Mouse (Mus musculus): ENCODE results near the gene 2310079G19Rik. TPM values are rescaled to one million over a fixed set of nuclear protein-coding genes. Genes with fewer than 3 reads are reported as not detected.

The 2310079G19Rik gene
- not detected in 2 replicates for polyA plus RNA-seq (2014; fragmentation: Nextera tagmentation; extraction: Ambion mirVana)

DNA sequence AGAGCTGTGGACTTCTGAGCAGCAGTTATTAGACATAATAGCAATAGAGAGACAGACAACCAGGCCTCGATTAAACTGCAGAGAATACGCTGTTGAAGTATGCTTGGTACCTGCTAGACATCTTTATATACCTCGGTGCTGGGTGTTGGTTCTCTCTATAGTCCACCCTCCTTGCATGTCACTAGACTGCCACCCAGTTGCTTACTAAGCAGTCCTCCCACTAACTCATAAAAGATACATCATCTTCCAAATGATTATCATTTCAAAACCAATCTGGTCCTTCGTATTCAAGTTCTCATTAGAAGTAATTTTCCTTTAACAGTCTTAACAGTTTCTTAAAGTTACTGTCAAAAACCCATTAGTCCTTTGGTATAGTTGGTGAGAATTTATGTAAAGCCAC is at the start of gene 2310079G19Rik:
Gene 2310079G19Rik (minus strand): TSS at position 101 of the 400 bp plus-strand sequence.
- Histone ChIP-seq H3K4me2 (replicated peaks; ENCODE audit: low read depth, low read length) (no peak within 1 kb of the TSS), H3K4me3 (ENCODE audit: low read length) (no peak within 1 kb of the TSS), H3K36me3 (ENCODE audit: control insufficient read depth, insufficient read depth, low read length) (no peaks in the 10 kb centered on the region), H3K27ac (ENCODE audit: low read depth, low read length) (no peak within 1 kb of the TSS), H3K9ac (ENCODE audit: low read depth, low read length) (no peak within 1 kb of the TSS), H3K27me3 (ENCODE audit: control insufficient read depth, insufficient read depth, low read length) (no peaks in the 10 kb centered on the region), H3K9me3 (ENCODE audit: control insufficient read depth, low read length) (no peaks in the 10 kb centered on the region), H3K4me1 (ENCODE audit: control insufficient read depth, insufficient read depth, low read length) (no peaks in the 10 kb centered on the region)
- WGBS = 93% methylated on average over 4 of the region's 4 CpGs
- ATAC-seq (ENCODE audit: low FRiP score, low TSS enrichment) = no peak

DNA sequence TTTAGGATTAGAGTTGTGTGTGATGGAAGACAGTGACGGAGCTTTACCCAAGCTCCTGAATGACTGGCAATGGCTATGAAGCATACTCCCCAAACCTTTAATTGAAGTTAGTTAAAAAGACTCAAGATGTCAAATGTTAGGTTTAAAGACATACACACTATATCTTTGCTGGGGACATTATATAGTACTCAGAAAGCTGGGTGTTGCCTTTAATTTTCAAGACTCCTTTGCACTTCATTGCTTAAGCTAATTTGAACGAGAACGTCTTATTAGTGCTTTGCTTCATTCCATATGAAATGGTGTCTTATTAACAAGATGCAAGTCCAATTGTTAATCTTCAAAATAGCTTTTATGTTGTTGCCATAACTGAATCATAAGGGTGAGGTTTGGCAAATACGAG is 44.1 kb upstream of the 2310079G19Rik start, which contains the start of gene Krtap27-1:
Gene Krtap27-1 (minus strand): TSS at position 101 of the 400 bp plus-strand sequence.
- Histone ChIP-seq H3K27ac (ENCODE audit: low read depth, low read length) (no peak within 1 kb of the TSS), H3K9me3 (ENCODE audit: control insufficient read depth, low read length) (no peaks in the 10 kb centered on the region), H3K36me3 (ENCODE audit: control insufficient read depth, insufficient read depth, low read length) (no peaks in the 10 kb centered on the region), H3K4me3 (ENCODE audit: low read length) (no peak within 1 kb of the TSS), H3K27me3 (ENCODE audit: control insufficient read depth, insufficient read depth, low read length) (no peaks in the 10 kb centered on the region), H3K4me1 (ENCODE audit: control insufficient read depth, insufficient read depth, low read length) (no peaks in the 10 kb centered on the region), H3K9ac (ENCODE audit: low read depth, low read length) (no peak within 1 kb of the TSS), H3K4me2 (replicated peaks; ENCODE audit: low read depth, low read length) (no peak within 1 kb of the TSS)
- WGBS = 94% methylated on average over 4 of the region's 4 CpGs
- no peak for ATAC-seq (ENCODE audit: low FRiP score, low TSS enrichment)

GRCm38 (mm10) chr16:88657426-88657825 is 30.0 kb upstream of the 2310079G19Rik start:
- no peaks in the 10 kb centered on the region for H3K9me3 ChIP-seq (ENCODE audit: control insufficient read depth, low read length)
- 0 out of 2 replicates have a peak, but pooled peaks have one; percentile 35 for ATAC-seq (ENCODE audit: low FRiP score, low TSS enrichment)

DNA sequence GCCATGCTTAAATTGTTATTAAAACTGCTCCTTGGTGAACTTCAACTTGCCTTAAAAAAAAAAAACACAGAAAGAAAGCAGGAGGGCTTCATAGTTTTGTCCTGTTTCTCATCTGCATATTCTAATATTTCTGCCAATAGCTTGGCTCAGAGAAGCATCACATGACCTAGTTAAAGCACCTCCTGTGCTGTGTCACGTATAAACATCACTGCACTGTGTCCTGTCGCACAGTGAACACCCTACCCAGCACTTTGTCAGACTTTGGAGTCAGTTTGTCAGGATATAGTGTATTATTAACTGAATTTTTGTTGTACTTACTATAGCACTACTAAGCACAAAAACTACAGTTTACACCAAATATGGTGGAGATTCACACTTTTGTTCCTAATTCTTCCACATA is 24.5 kb upstream of the 2310079G19Rik start:
- no peak overlapping the region for H3K4me2 ChIP-seq (replicated peaks; ENCODE audit: low read depth, low read length)
- no peaks in the 10 kb centered on the region for H3K27me3 ChIP-seq (ENCODE audit: control insufficient read depth, insufficient read depth, low read length)
- 74% methylated on average over 2 of the region's 2 CpGs for WGBS
- H3K4me3 ChIP-seq (ENCODE audit: low read length) = no peak overlapping the region
- no peaks in the 10 kb centered on the region for H3K4me1 ChIP-seq (ENCODE audit: control insufficient read depth, insufficient read depth, low read length)
- no peak for ATAC-seq (ENCODE audit: low FRiP score, low TSS enrichment)
- H3K36me3 ChIP-seq (ENCODE audit: control insufficient read depth, insufficient read depth, low read length) = no peaks in the 10 kb centered on the region
- no peaks in the 10 kb centered on the region for H3K9me3 ChIP-seq (ENCODE audit: control insufficient read depth, low read length)
- no peak overlapping the region for H3K9ac ChIP-seq (ENCODE audit: low read depth, low read length)
- H3K27ac ChIP-seq (ENCODE audit: low read depth, low read length) = no peak overlapping the region

More at GRCm38 (mm10) chr16:88657426-88657825, 30.0 kb upstream of the 2310079G19Rik start:
- Histone ChIP-seq H3K4me2 (replicated peaks; ENCODE audit: low read depth, low read length) (no peak overlapping the region), H3K27me3 (ENCODE audit: control insufficient read depth, insufficient read depth, low read length) (no peaks in the 10 kb centered on the region), H3K9ac (ENCODE audit: low read depth, low read length) (no peak overlapping the region), H3K4me1 (ENCODE audit: control insufficient read depth, insufficient read depth, low read length) (no peaks in the 10 kb centered on the region), H3K4me3 (ENCODE audit: low read length) (no peak overlapping the region), H3K27ac (ENCODE audit: low read depth, low read length) (no peak overlapping the region), H3K36me3 (ENCODE audit: control insufficient read depth, insufficient read depth, low read length) (no peaks in the 10 kb centered on the region)
- WGBS = 45% methylated on average over 1 of the region's 1 CpGs

DNA sequence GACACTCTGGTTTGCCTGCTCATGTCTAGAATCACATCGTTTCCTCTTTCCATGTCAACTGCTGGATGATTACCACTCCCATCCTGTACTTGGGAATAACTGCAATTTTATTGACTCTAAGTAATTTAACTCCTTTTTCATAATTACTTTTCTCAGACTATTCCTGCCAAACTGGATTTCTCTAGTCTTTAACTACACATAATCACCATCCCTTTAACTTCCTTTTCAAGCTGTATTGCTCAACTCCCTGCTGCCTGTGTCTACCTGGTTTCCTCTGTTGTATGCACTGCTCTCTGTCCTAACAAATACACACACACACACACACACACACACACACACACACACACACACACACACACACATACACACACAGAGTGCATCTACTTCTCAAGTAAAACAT is 23.6 kb upstream of the 2310079G19Rik start:
- Histone ChIP-seq H3K27me3 (ENCODE audit: control insufficient read depth, insufficient read depth, low read length) (no peaks in the 10 kb centered on the region), H3K9ac (ENCODE audit: low read depth, low read length) (no peak overlapping the region), H3K4me2 (replicated peaks; ENCODE audit: low read depth, low read length) (no peak overlapping the region), H3K36me3 (ENCODE audit: control insufficient read depth, insufficient read depth, low read length) (no peaks in the 10 kb centered on the region), H3K9me3 (ENCODE audit: control insufficient read depth, low read length) (no peaks in the 10 kb centered on the region), H3K4me1 (ENCODE audit: control insufficient read depth, insufficient read depth, low read length) (no peaks in the 10 kb centered on the region), H3K4me3 (ENCODE audit: low read length) (no peak overlapping the region), H3K27ac (ENCODE audit: low read depth, low read length) (no peak overlapping the region)
- WGBS = 59% methylated on average over 1 of the region's 1 CpGs
- ATAC-seq (ENCODE audit: low FRiP score, low TSS enrichment) = no peak

- no peaks in the 10 kb centered on the region for H3K9me3 ChIP-seq (ENCODE audit: control insufficient read depth, low read length)
- no peak within 1 kb of the TSS for H3K9ac ChIP-seq (ENCODE audit: low read depth, low read length)
- ATAC-seq (ENCODE audit: low FRiP score, low TSS enrichment) = peak; percentile 73
- H3K27ac ChIP-seq (ENCODE audit: low read depth, low read length) = no peak within 1 kb of the TSS
- no peak within 1 kb of the TSS for H3K4me3 ChIP-seq (ENCODE audit: low read length)
- 0 out of 2 replicates have a peak within 1 kb of the TSS, but pooled peaks have one; percentile 8 for H3K4me2 ChIP-seq (replicated peaks; ENCODE audit: low read depth, low read length)
- H3K36me3 ChIP-seq (ENCODE audit: control insufficient read depth, insufficient read depth, low read length) = no peaks in the 10 kb centered on the region
- H3K4me1 ChIP-seq (ENCODE audit: control insufficient read depth, insufficient read depth, low read length) = no peaks in the 10 kb centered on the region
- 45% methylated on average over 10 of the region's 10 CpGs for WGBS
- no peaks in the 10 kb centered on the region for H3K27me3 ChIP-seq (ENCODE audit: control insufficient read depth, insufficient read depth, low read length)
Observed at GRCm38 (mm10) chr16:88647358-88647846, 19.9 kb upstream of the 2310079G19Rik start, which contains the start of gene Krtap26-1. Gene Krtap26-1 (minus strand): TSS chr16:88647796.

DNA sequence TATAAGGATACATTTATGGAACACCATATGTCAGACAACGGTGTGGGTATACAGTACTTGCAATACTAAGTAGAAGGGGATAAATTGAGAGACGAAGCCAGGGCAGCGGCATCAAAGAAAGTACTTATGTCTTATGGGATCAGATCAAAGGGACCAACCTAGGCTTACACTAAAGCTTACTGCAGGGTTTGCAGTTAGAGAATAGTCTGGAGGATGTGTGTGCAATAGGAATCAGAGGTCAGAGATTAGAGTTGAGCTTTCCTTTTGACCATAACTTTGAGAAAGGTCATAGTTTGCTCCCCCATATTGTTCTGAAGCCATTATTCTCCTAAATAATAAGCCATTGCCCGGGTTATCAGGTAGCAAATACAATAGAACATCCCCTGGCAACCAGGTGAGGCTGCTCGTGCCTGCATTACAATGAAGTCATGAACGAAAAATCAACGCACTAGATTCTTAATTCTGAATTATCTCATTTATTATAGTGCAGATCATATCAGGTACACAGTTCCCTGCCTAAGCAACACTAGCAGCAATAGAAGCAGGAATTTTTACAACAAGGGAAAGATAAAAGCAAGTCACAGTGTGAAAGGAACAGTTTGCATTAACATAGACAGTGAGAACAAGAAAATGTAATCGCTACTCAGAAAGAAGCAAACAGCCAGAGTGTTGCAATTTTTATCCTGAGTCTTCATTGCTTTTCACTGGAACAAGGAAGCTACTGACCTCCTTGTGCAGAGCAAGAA is 19.1 kb upstream of the 2310079G19Rik start:
- H3K9ac ChIP-seq (ENCODE audit: low read depth, low read length) = no peak overlapping the region
- no peak for ATAC-seq (ENCODE audit: low FRiP score, low TSS enrichment)
- no peaks in the 10 kb centered on the region for H3K9me3 ChIP-seq (ENCODE audit: control insufficient read depth, low read length)

GRCm38 (mm10) chr16:88640053-88640452 is 12.6 kb upstream of the 2310079G19Rik start:
- no peaks in the 10 kb centered on the region for H3K36me3 ChIP-seq (ENCODE audit: control insufficient read depth, insufficient read depth, low read length)
- H3K4me1 ChIP-seq (ENCODE audit: control insufficient read depth, insufficient read depth, low read length) = no peaks in the 10 kb centered on the region
- no peaks in the 10 kb centered on the region for H3K27me3 ChIP-seq (ENCODE audit: control insufficient read depth, insufficient read depth, low read length)
- no peak for ATAC-seq (ENCODE audit: low FRiP score, low TSS enrichment)
- no peak overlapping the region for H3K27ac ChIP-seq (ENCODE audit: low read depth, low read length)
- H3K4me3 ChIP-seq (ENCODE audit: low read length) = no peak overlapping the region
- H3K9me3 ChIP-seq (ENCODE audit: control insufficient read depth, low read length) = no peaks in the 10 kb centered on the region
- H3K4me2 ChIP-seq (replicated peaks; ENCODE audit: low read depth, low read length) = no peak overlapping the region
- no peak overlapping the region for H3K9ac ChIP-seq (ENCODE audit: low read depth, low read length)
- 91% methylated on average over 3 of the region's 3 CpGs for WGBS

More for the DNA sequence above, 19.1 kb upstream of the 2310079G19Rik start:
- Histone ChIP-seq H3K36me3 (ENCODE audit: control insufficient read depth, insufficient read depth, low read length) (no peaks in the 10 kb centered on the region), H3K4me2 (replicated peaks; ENCODE audit: low read depth, low read length) (no peak overlapping the region), H3K4me1 (ENCODE audit: control insufficient read depth, insufficient read depth, low read length) (no peaks in the 10 kb centered on the region), H3K4me3 (ENCODE audit: low read length) (no peak overlapping the region), H3K27me3 (ENCODE audit: control insufficient read depth, insufficient read depth, low read length) (no peaks in the 10 kb centered on the region), H3K27ac (ENCODE audit: low read depth, low read length) (no peak overlapping the region)
- WGBS = 77% methylated on average over 8 of the region's 8 CpGs

GRCm38 (mm10) chr16:88635142-88635541 is 7.7 kb upstream of the 2310079G19Rik start:
- H3K4me3 ChIP-seq (ENCODE audit: low read length) = no peak overlapping the region
- H3K27me3 ChIP-seq (ENCODE audit: control insufficient read depth, insufficient read depth, low read length) = no peaks in the 10 kb centered on the region

More at GRCm38 (mm10) chr16:88635142-88635541, 7.7 kb upstream of the 2310079G19Rik start:
- no peak overlapping the region for H3K27ac ChIP-seq (ENCODE audit: low read depth, low read length)
- ATAC-seq (ENCODE audit: low FRiP score, low TSS enrichment) = no peak
- H3K9me3 ChIP-seq (ENCODE audit: control insufficient read depth, low read length) = no peaks in the 10 kb centered on the region
- WGBS = 46% methylated on average over 4 of the region's 4 CpGs
- H3K36me3 ChIP-seq (ENCODE audit: control insufficient read depth, insufficient read depth, low read length) = no peaks in the 10 kb centered on the region
- H3K4me1 ChIP-seq (ENCODE audit: control insufficient read depth, insufficient read depth, low read length) = no peaks in the 10 kb centered on the region
- no peak overlapping the region for H3K4me2 ChIP-seq (replicated peaks; ENCODE audit: low read depth, low read length)
- no peak overlapping the region for H3K9ac ChIP-seq (ENCODE audit: low read depth, low read length)

All from kidney, embryonic 14.5 days (tissue).